In the genomic region with DNA sequence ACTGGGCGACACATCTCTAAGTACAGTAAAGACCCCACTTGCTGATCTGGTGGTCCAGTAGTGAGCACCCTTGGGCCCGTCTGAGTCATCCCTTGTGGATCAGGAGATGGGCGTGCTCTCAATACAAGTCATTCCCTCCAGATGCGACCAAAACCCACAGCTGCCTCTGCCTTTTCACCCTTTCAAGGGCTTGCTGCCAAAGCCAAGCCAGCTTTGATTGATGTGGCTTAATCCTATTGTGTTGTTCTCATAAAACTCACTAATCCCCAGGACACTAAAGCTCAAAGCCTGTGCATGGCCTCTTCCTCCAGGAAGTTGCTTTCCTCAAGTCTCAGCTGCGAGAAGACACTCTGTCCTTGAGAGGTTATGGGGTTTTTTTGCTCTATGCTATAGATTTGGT, we compare ENCODE assay signal across 13 mouse cellular contexts.
DNase-seq lines count a peak whose midpoint lies in the region; ATAC-seq and TF ChIP-seq lines count a peak whose summit lies in the region.
"Had no signal": no experiment of that assay in that cellular context is flagged by ENCODE, and none has a peak within 500 bp of the region (broad histone marks: within the 10 kb centered on the region; RNA-seq: fewer than 3 reads in every experiment).

No protein-coding gene starts in this region.

- H3K36me3 ChIP-seq in forebrain, embryonic 10.5 days (replicated peaks) = no peaks in the 10 kb centered on the region
- no peaks in the 10 kb centered on the region for H3K36me3 ChIP-seq in forebrain, embryonic 14.5 days (ENCODE audit: control insufficient read depth, insufficient read depth, low read length)
- no peaks in the 10 kb centered on the region for H3K36me3 ChIP-seq in lung, postnatal 0 days (ENCODE audit: insufficient read depth, low read length)
- H3K36me3 ChIP-seq: heart, embryonic 15.5 days; limb, embryonic 15.5 days had no signal

- no peak for TF ChIP-seq EP300 in lung, postnatal 0 days (IDR thresholded peaks at IDR 0.05)

- no peak overlapping the region for H3K9ac ChIP-seq in forebrain, embryonic 14.5 days (ENCODE audit: low read length)
- no peak overlapping the region for H3K9ac ChIP-seq in lung, postnatal 0 days (replicated peaks; ENCODE audit: low read depth)
- H3K9ac ChIP-seq: heart, embryonic 15.5 days; limb, embryonic 15.5 days had no signal

- DNase-seq in forebrain, embryonic 10.5 days (ENCODE audit: extremely low spot score, low spot score) = peak; percentile 21
- no peak for DNase-seq in forebrain, embryonic 14.5 days (ENCODE audit: low spot score)
- peak; percentile 40 for DNase-seq in lung, postnatal 0 days (ENCODE audit: low spot score)
- no peak for DNase-seq in lung, postnatal 36 days
- DNase-seq in adrenal gland, postnatal 14 days = peak; percentile 58
- peak; percentile 65 for DNase-seq in retina, postnatal 7 days (ENCODE audit: low read depth, low spot score)
- no peak for DNase-seq in gastrocnemius, postnatal 36 days
- DNase-seq in urinary bladder, postnatal 4 days (ENCODE audit: low spot score in 2 of 2) = no peak

- ATAC-seq in forebrain, embryonic 14.5 days = no peak
- ATAC-seq in lung, postnatal 0 days = peak; percentile 39
- ATAC-seq: CD4-positive, CD25-positive, alpha-beta regulatory T cell, adult 4 months; hindbrain, postnatal 0 days had no signal

- peaks cover 28% of the 10 kb centered on the region for H3K27me3 ChIP-seq in forebrain, embryonic 10.5 days (ENCODE audit: poor library complexity, severe bottlenecking)
- no peaks in the 10 kb centered on the region for H3K27me3 ChIP-seq in forebrain, embryonic 14.5 days (replicated peaks; ENCODE audit: control insufficient read depth, insufficient read depth, low read length)
- no peaks in the 10 kb centered on the region for H3K27me3 ChIP-seq in lung, postnatal 0 days (replicated peaks; ENCODE audit: insufficient read depth, low read length)
- H3K27me3 ChIP-seq: limb, embryonic 15.5 days had no signal

- TF ChIP-seq CTCF in lung, postnatal 0 days (IDR thresholded peaks at IDR 0.05) = no peak

- WGBS in forebrain, embryonic 10.5 days = 24% methylated on average over 5 of the region's 5 CpGs
- WGBS in forebrain, embryonic 14.5 days = 12% methylated on average over 5 of the region's 5 CpGs
- 47% methylated on average over 5 of the region's 5 CpGs for WGBS in lung, postnatal 0 days

- peaks cover 50% of the 10 kb centered on the region for H3K4me1 ChIP-seq in forebrain, embryonic 10.5 days
- H3K4me1 ChIP-seq in forebrain, embryonic 14.5 days (ENCODE audit: control insufficient read depth, insufficient read depth, low read length) = 0 out of 2 replicates have a peak, but pooled peaks cover 2% of the 10 kb centered on the region
- H3K4me1 ChIP-seq in lung, postnatal 0 days (ENCODE audit: insufficient read depth, low read depth, low read length) = peaks cover 6% of the 10 kb centered on the region; the same call in 1 of the 2 replicates

- no peaks in the 10 kb centered on the region for H3K9me3 ChIP-seq in forebrain, embryonic 10.5 days
- H3K9me3 ChIP-seq in forebrain, embryonic 14.5 days (replicated peaks; ENCODE audit: control insufficient read depth, low read length) = no peaks in the 10 kb centered on the region
- no peaks in the 10 kb centered on the region for H3K9me3 ChIP-seq in lung, postnatal 0 days (ENCODE audit: low read length)
- H3K9me3 ChIP-seq: heart, embryonic 15.5 days; limb, embryonic 15.5 days had no signal

- 0 out of 2 replicates have a peak overlapping the region, but pooled peaks have one; percentile 20 for H3K27ac ChIP-seq in forebrain, embryonic 10.5 days
- no peak overlapping the region for H3K27ac ChIP-seq in forebrain, embryonic 14.5 days (ENCODE audit: low read depth, low read length)
- no peak overlapping the region for H3K27ac ChIP-seq in lung, postnatal 0 days (ENCODE audit: low read length)
- H3K27ac ChIP-seq: hindbrain, postnatal 0 days; kidney, postnatal 0 days; limb, embryonic 15.5 days had no signal

- intact Hi-C loops in gastrocnemius, postnatal 36 days (cut with DNase I) = no loop called here

- no peak overlapping the region for H3K4me2 ChIP-seq in forebrain, embryonic 14.5 days (ENCODE audit: low read length)
- H3K4me2 ChIP-seq in lung, postnatal 0 days (replicated peaks; ENCODE audit: low read depth, low read length) = no peak overlapping the region
- H3K4me2 ChIP-seq: heart, embryonic 15.5 days; limb, embryonic 15.5 days had no signal

- H3K4me3 ChIP-seq in forebrain, embryonic 10.5 days = no peak overlapping the region
- no peak overlapping the region for H3K4me3 ChIP-seq in forebrain, embryonic 14.5 days (ENCODE audit: low read depth, low read length)
- no peak overlapping the region for H3K4me3 ChIP-seq in lung, postnatal 0 days (ENCODE audit: low read depth, low read length)
- H3K4me3 ChIP-seq: heart, embryonic 15.5 days; limb, embryonic 15.5 days had no signal

Comparison
In these comparisons a context has a peak if more than half of its experiments do, and no peak if none do; other contexts are left out.
1. DNase-seq: peak in forebrain, embryonic 10.5 days (single experiment), lung, postnatal 0 days (single experiment), adrenal gland, postnatal 14 days (single experiment) and retina, postnatal 7 days (single experiment); none in forebrain, embryonic 14.5 days (single experiment), lung, postnatal 36 days (single experiment), gastrocnemius, postnatal 36 days (0 of 2) and urinary bladder, postnatal 4 days (0 of 2).